In the genomic region with DNA sequence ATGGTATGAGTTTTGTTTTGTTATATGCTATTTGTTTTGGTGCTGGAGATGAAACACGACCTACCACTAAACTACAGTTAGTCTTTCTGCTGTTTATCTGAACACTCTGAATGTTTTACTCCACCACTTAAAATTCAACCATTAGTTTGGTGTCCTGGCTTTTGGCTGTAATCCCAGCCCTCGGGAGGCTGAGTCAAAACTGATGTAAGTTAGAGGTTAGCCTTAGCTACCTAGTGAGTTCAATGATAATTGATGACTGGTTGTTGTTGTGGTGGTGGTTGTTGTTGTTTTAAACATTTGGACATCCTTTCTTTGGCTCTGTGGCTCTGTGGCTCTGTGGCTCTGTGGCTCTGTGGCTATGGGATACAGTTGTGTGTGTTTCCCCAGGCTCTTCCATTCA, we compare ENCODE assay signal across 8 mouse cellular contexts. TPM values are rescaled to one million over a fixed set of nuclear protein-coding genes. Genes with fewer than 3 reads are reported as not detected.
DNase-seq lines count a peak whose midpoint lies in the region; ATAC-seq lines count a peak whose summit lies in the region.

No protein-coding gene starts in this region.

- peak overlapping the region; percentile 82; the same call in 1 of the 2 replicates for H3K9ac ChIP-seq in kidney, embryonic 15.5 days
- peak overlapping the region; percentile 95 for H3K9ac ChIP-seq in hindbrain, embryonic 15.5 days
- peak overlapping the region; percentile 91 for H3K9ac ChIP-seq in midbrain, embryonic 14.5 days (replicated peaks; ENCODE audit: low read length)

- peaks cover 19% of the 10 kb centered on the region for H3K4me1 ChIP-seq in kidney, embryonic 15.5 days
- peaks cover 16% of the 10 kb centered on the region for H3K4me1 ChIP-seq in hindbrain, embryonic 15.5 days (replicated peaks)
- H3K4me1 ChIP-seq in midbrain, embryonic 14.5 days (ENCODE audit: control insufficient read depth, insufficient read depth, low read length) = peaks cover 13% of the 10 kb centered on the region

- intact Hi-C loops in gastrocnemius, postnatal 14 days (cut with DNase I; ENCODE audit: low total_unique reads) = no loop called here
- intact Hi-C loops in left cerebral cortex, postnatal 4 days (cut with DNase I) = loop anchor here (10.0 kb wide), 1 partner anchor 114 kb away; no protein-coding TSS in a partner anchor

- H3K4me2 ChIP-seq in kidney, embryonic 15.5 days = peak overlapping the region; percentile 62
- peak overlapping the region; percentile 68 for H3K4me2 ChIP-seq in hindbrain, embryonic 15.5 days
- H3K4me2 ChIP-seq in midbrain, embryonic 14.5 days (ENCODE audit: low read length) = peak overlapping the region; percentile 60

- peaks cover 30% of the 10 kb centered on the region for H3K36me3 ChIP-seq in kidney, embryonic 15.5 days
- peaks cover 11% of the 10 kb centered on the region for H3K36me3 ChIP-seq in hindbrain, embryonic 15.5 days
- H3K36me3 ChIP-seq in midbrain, embryonic 14.5 days (ENCODE audit: control insufficient read depth, insufficient read depth, low read length) = peaks cover 21% of the 10 kb centered on the region

- H3K4me3 ChIP-seq in kidney, embryonic 15.5 days (replicated peaks) = peak overlapping the region; percentile 84
- H3K4me3 ChIP-seq in hindbrain, embryonic 15.5 days = peak overlapping the region; percentile 95
- peak overlapping the region; percentile 90 for H3K4me3 ChIP-seq in midbrain, embryonic 14.5 days (replicated peaks; ENCODE audit: low read depth, low read length)

- no peak for DNase-seq in kidney, adult 9 months
- peak; percentile 8 for DNase-seq in c-Kit-positive CD71-positive TER-119-negative erythroid progenitor cells, embryonic 14.5 days (ENCODE audit: low read depth)
- no peak for DNase-seq in midbrain, embryonic 14.5 days
- DNase-seq in gastrocnemius, postnatal 14 days = no peak
- no peak for DNase-seq in left cerebral cortex, postnatal 4 days
- DNase-seq in thymus, postnatal 36 days = no peak

- H3K9me3 ChIP-seq in kidney, embryonic 15.5 days (replicated peaks) = no peaks in the 10 kb centered on the region
- no peaks in the 10 kb centered on the region for H3K9me3 ChIP-seq in hindbrain, embryonic 15.5 days
- no peaks in the 10 kb centered on the region for H3K9me3 ChIP-seq in midbrain, embryonic 14.5 days (ENCODE audit: control insufficient read depth, low read length)

- no peak overlapping the region for H3K27ac ChIP-seq in kidney, embryonic 15.5 days
- H3K27ac ChIP-seq in hindbrain, embryonic 15.5 days (replicated peaks) = peak overlapping the region; percentile 91; the same call in 1 of the 2 replicates
- 0 out of 2 replicates have a peak overlapping the region, but pooled peaks have one; percentile 13 for H3K27ac ChIP-seq in midbrain, embryonic 14.5 days (replicated peaks; ENCODE audit: low read depth, low read length)

- ATAC-seq in kidney, embryonic 15.5 days (replicated peaks; ENCODE audit: low FRiP score) = no peak
- ATAC-seq in hindbrain, embryonic 15.5 days (ENCODE audit: low FRiP score, low read depth) = no peak
- no peak for ATAC-seq in midbrain, embryonic 14.5 days (ENCODE audit: low FRiP score, low TSS enrichment)

- H3K27me3 ChIP-seq in kidney, embryonic 15.5 days = no peaks in the 10 kb centered on the region
- H3K27me3 ChIP-seq in hindbrain, embryonic 15.5 days = no peaks in the 10 kb centered on the region
- H3K27me3 ChIP-seq in midbrain, embryonic 14.5 days (ENCODE audit: control insufficient read depth, insufficient read depth, low read length) = no peaks in the 10 kb centered on the region

- WGBS in kidney, embryonic 15.5 days = 74% methylated on average over 2 of the region's 2 CpGs
- WGBS in hindbrain, embryonic 15.5 days = 72% methylated on average over 2 of the region's 2 CpGs
- WGBS in midbrain, embryonic 14.5 days = 74% methylated on average over 2 of the region's 2 CpGs

RNA-seq across cellular contexts. Expression of a gene that starts 1.3 kb away (rescaled TPM):
- 43.2 TPM in 2 replicates for polyA plus RNA-seq in kidney, embryonic 15.5 days (2015; fragmentation: Nextera tagmentation; extraction: Ambion mirVana)
- 60.6 and 65.0 TPM in 2 replicates for polyA plus RNA-seq in hindbrain, embryonic 15.5 days (2015; fragmentation: Nextera tagmentation; extraction: Ambion mirVana)
- polyA plus RNA-seq in midbrain, embryonic 14.5 days (2014; fragmentation: Nextera tagmentation; extraction: Ambion mirVana) = 86.8 and 87.3 TPM in 2 replicates
- total RNA-seq in gastrocnemius, postnatal 14 days (2021) = 10 to 100 TPM; 12.8 to 13.3 TPM
- 10 to 100 TPM; 47.5 to 56.5 TPM for total RNA-seq in left cerebral cortex, postnatal 4 days (2021)
